Mouse (Mus musculus) right cerebral cortex, postnatal 14 days (tissue): ENCODE data around the gene Aspn.

Source experiments
- DNase-seq: peaks from one replicate; pipeline ENCODE4 v3.0.0; 2022

Aspn gene

DNA sequence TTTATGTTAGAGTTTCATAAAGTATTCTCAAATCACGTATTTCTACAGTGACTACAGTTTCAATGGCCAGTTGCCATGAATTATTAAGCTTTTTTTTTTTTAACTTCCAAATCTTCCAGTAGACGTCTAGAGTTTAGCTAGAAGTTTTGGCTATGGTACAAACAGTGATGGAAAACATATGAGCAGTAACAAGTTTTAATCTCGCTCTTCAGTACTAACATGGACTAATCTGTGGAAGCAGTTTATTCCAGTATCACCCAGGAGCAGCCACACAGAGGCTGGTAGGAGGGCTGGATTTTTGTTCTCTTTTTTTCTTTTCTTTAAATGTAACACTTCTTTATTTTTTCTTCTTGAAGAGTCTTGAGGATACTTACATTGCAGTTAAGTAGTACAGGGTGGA is at the start of gene Aspn:
Aspn (plus strand) TSS at position 165 of the 400 bp plus-strand sequence.
- DNase-seq = no peak

DNA sequence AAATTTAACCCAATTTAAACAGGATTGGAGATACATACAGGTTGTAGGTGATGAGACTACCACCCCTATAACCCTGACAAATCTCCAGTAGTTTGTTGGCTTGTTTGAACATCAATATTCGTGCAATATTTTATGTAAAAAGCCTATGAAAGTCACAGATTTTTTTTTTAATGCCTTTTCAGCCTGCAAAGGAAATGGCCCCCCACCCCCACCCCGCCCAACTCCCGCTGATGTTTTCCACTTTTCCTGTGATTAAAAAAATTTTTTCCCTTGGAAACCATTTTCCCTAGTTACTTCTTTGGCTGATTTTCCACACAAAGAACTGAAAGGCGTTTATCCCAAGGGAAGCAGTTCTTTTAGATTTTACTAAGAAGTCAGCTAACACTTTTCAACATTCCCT is 39.7 kb upstream of the Aspn start, which contains the start of gene Ecm2:
Ecm2 (plus strand) TSS at position 301 of the 400 bp plus-strand sequence.
- DNase-seq = no peak

DNA sequence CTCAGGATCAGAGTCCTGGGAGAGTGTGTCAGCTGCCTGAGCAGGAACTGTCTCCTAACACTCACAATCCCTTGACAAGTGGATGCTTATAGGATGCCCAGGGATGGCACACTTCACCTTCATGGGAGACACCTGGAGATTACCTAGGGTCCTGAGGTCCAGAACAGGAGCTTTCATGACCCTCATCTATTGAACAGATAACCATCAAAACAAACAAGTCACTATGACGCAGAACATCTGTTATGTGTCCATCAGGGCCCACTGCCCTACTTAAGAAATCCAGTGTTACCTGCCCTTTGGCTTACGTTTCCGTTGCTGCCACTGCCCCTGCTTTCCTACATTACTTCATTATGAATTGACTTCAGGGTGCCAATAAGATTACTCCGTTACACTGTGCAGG is 38.5 kb upstream of the Aspn start:
- no peak for DNase-seq

DNA sequence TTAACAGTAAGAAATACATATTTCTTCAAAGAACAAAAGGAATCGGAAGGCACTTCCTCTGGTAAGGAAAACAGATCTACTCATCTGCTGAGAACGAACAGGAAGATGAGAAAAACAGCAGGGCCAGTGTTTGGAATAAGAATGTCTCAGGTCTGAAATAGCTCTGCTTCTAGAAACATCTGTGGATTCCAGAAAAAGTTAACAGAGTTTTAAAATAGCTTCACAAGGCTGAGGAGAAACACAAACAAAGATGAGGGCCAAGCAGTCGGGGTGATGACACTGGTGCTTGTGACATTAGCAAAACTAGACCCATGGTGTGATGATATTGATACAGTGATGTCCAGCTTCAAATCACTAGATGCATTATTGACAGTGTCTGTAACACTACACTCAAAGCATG is 37.1 kb upstream of the Aspn start:
- no peak for DNase-seq

DNA sequence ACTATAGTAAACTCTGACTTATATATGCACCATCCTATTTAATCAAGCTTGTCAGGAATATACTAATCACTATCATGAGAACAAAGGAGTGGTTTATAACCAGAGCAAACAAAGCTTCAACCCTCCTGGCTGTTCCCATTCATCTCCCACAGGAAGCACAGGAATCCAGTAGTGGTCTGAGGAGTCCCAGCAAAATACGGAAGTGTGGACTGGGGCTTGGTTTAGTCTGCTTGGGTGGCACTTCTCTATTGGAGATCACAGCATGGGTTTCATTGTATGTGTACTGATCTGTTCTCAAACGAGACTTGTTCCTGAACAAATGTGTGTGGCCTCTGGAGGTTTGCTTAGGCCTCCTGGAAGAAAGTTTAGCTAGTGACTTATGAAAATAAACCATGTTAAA is 25.5 kb upstream of the Aspn start:
- DNase-seq = no peak

DNA sequence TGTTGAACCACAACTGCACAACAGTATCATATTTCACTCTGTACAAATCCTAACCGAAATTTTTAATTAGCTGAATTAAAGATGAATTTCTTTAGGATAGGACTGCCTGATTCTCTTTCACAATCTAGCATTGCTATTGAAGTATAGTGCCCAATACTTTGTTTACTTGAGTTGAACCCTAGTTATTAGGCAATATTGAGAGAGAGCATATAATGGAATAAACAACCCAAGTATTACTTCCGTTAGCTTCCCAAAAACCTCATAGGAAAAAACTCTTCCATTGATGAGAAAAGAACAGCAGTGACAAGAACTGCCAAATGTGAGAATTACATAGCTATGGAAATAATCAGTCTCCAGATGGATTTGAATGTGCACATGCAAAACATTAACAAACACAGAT is 18.0 kb upstream of the Aspn start:
- no peak for DNase-seq

DNA sequence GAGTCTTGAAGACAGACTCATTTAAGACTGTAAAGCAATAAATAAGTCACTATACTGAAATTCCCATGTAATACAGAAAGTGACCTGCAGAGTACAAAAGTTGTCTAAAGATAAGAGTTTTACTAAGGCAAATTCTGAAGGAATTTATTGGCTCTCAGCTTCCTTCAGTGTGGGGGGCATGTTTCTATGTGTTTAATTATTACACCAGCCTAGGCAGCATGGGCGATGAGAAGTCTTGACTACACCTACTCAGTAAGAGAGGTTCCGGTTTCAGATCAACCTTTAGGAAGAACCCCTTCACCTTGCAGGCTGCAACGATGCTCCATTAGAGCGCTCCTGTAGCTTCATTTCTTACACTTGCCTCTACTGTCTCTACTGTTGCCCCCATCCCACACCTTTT is 13.6 kb upstream of the Aspn start:
- DNase-seq = no peak

DNA sequence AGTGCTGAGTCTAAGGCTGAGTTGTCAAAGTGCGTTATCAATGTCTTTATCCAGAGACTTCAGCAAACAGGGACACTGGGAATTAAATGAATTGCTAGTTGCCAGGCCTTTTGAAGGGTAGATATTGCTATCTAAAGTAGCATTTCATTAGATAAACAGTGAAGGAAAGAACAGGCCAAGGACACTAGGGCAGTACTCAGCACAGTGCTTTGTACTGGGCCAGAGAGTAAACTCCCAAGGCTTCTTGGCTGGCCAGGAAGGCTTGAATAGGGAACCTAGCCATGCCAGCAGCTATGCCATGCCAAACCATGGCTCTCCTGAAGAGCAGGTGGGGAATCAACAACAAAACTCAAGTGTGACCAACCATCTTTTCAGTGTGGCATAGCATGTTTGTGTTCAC is 7.3 kb upstream of the Aspn start:
- no peak for DNase-seq

DNA sequence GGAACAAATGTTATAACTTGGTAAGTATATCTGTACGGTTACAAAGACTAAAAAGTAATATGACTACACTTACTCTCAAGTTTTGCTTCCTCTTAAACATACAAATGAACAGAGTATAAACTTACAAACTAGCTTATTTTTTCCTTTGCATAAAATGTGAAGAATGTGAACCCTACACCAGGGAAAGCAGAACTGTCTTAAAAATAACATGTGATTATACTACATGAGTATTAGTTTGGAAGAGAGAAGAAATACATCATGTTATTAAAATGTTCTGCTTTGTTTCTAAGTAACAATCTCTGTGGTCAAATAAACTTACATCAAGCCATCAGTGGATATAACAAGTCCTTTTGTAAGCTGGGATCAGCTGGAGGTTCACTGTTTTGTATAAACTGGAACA is 5.5 kb upstream of the Aspn start:
- no peak for DNase-seq

DNA sequence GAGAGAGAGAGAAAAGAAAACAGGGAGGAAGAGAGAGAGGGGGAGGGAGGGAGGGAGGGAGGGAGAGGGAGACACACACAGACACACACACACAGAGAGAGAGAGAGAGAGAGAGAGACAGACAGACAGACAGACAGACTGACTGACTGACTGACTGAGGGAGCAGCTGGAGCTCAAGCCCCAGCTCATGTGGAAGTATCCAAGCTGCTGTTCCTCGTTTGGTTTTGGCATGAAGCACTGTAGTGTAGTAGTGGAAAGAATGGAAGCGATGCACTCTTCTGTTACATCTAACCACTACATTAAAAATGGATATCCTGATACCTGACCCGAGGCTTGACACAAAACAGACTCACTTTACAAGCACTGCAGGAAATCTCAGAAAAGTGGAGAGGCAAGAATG is 1.4 kb downstream of the Aspn start:
- no peak for DNase-seq

DNA sequence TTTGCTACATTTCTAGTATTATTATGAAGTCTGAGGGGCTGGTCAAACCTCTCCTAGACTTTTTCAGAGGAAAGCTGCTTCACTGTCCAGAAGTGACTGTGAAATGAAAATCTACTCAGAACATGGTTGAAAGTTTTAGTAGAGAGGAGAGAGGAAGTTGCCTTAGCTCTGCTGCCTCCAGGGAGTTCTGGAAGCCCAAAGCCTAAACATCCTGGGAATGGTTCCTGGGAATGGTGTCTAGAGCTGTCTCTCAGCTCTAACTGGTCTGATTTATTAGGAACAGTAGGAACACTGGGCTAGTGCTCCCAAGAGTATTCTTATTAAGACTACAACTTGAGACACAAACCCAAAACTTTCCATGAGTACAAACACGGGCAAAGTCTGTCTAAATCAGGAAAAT is 2.3 kb downstream of the Aspn start:
- no peak for DNase-seq

DNA sequence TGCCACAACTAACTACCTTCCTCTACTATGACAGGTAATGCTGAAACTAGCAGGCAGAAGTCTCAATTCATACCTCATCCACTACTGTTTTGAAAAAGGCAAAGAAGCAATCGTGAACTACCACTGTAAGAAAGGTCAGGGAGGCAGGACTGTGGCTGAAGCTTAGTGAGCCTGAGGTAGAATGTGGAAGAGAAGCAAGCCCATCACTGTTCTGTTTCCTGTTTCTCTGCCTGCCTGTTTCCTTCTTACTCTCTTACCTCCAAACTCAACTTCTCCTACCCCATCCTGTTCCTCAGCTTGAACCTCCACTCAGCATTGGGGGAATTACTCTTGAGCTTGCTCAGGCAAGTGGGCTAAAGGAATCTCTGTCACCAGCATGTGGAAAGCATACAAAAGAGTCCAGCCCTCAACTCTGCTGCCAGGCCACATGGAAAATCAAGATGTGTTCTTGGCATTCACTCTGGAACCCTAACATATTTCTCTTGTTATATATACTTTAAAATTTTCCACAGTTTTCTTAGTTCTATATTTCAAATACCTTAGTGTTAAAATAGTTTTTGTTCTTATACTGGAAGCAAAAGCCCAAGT is 3.4 kb downstream of the Aspn start:
- DNase-seq = no peak

DNA sequence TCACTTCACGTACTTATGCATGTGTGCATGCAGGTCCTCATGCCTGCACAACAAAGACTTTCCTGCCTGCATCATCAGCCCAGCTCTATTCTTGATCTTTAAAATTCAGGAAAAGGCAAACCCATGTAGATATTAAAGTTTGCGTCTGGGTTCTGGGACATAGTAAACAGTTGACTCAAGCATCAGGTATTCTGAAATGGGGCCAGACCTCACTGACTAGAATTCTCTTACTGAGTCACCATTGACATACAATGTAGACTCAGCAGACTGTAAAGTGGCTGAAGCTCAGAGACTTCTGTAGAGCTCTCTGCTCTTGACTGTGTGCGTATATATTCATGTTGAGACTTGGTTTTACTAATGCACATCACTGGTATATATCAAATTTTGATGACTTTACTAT is 5.4 kb downstream of the Aspn start:
- no peak for DNase-seq

DNA sequence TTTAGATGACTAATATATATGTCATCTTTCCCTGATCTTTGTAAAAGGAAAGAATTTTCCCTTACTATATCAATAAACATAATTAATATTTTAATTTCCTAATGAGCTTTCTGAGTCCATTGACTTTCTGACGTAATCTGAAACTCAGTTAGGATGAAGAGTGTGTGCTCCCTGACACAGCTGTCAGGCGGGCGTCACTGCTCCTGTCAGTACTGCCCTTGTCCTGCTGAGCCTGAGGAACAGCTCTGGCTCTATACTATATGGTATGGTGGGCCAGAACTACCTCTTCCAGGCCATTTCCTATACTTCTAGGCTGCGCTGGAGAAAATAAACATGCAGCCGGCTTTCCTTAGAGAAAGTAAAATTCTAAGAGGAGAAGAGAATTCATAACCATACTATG is 10.3 kb downstream of the Aspn start:
- no peak for DNase-seq

DNA sequence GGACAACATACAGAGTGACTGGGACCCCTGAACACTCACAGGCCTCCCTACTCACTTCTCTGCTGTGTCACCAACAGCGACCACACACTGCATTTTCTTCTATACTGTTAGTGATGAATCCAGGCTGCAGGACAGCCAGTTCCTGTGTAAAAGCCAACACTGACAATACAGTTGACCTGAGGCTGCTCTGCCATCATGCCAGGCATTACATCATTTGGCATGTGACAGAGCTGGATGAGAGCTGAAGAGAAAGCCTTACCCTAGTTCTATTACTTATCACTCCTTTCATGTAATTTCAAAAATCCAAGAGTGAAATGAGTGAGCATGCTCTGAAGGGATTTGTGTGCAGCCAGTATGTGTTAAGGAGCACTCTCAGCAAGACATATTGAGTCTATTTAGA is 12.0 kb downstream of the Aspn start:
- no peak for DNase-seq

DNA sequence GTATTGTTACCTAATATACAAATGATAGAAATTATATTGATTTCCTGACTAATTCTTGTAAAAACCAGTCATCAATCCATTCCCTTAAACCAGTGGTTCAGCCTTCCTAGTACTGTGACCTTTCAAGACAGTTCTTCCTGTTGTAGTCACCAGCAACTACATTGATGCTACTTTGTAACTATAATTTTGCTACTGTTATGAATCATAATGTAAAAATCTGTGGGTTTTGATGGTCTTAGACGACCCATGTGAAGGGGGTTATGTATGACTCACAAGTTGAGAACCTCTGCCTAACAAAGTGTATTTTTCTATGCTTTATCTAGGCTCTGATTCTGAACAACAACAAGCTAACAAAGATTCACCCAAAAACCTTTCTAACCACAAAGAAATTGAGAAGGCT is 12.7 kb downstream of the Aspn start:
- DNase-seq = no peak

DNA sequence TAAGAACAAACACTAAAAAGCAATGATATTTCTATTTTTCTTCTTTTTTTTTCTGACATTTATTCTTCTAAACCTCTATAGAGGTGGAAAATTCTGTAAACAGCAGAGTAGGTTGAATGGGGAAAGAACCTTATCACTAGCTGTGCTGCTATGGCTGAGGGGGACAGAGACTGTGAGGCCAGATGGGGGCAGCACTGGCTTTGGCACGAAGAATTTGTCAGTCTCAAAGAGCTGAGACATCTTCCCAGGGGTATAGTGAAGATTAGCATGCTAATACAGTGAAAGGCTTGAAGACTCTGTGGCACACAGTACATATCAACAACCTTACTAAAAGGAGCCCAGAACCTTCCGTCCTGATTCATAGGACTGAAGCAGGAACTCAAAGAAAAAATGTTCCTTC is 14.9 kb downstream of the Aspn start:
- no peak for DNase-seq

DNA sequence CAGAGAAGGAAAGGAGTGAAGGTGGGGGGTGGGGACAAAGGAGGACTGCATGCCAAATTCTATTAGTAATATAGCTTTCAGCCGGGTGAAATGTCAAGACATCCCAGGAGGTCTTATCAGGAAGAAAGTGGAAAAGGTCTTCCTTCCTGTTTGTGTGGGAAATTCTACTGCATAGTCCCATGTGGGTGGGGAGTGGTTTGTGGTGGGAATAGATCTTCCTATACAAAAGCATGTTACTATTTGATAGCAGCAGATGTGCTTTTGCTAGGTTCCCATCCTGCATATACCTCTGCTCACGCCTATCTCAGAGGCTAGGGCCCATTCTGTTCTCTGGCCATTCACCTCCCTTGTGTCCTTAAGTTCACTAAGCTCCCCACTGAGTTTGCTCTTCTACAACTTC is 16.6 kb downstream of the Aspn start:
- DNase-seq = no peak

DNA sequence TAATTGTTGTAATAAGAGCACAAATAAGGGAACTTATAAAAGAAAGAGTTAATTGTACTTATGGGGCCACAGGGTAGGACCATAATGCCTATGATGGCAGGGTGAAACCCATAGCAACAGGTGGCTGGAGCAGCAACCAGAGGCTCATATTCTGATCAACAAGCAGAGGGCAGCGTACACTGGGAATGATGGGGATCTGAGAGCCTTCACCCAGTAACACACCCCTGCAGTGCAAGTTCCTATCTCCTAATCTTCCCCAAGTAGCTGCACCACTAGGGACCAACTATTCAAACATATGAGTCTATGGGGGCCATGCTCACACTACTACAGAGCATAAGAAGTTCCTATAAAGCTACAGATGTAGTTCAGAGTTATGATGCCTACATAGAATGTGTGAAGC is 20.1 kb downstream of the Aspn start:
- DNase-seq = no peak

DNA sequence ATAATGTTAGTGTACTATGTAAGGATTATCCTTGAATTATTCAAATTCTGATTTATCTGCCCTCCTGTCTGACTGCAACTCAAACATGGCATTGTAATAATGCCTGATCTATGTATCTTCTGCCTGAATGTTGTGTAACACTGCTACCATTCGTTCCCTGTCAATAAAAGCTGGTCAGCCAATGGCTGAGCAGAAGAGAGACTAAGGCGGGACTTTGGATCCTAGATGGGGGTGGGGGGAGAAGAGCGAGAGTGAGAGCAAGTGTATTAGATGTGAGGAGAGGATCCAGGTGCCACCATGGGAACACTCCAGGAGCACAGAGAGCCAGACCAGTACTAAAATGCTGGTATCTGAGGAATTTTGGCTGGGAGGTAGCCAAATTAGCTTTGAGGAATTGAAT is 26.1 kb downstream of the Aspn start:
- DNase-seq = no peak

DNA sequence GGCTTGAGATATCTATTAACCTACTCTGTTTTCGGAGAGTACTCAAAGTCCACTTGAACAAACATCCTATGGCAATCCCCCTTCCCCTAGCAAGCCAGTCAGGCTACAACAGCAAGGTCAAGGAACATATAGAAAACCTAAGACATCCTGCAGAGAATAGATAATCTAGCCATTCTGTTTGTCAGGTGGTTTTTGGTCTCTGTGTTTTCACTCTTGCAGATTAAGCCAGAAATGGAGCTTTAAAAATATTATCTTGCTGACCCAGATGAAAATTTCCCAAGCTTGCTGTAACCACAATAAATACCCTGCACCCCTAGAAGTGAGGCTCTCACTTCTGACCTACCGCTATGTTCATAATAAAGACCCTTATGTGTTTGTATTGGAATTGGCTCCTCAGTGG is 27.2 kb downstream of the Aspn start:
- DNase-seq = no peak

DNA sequence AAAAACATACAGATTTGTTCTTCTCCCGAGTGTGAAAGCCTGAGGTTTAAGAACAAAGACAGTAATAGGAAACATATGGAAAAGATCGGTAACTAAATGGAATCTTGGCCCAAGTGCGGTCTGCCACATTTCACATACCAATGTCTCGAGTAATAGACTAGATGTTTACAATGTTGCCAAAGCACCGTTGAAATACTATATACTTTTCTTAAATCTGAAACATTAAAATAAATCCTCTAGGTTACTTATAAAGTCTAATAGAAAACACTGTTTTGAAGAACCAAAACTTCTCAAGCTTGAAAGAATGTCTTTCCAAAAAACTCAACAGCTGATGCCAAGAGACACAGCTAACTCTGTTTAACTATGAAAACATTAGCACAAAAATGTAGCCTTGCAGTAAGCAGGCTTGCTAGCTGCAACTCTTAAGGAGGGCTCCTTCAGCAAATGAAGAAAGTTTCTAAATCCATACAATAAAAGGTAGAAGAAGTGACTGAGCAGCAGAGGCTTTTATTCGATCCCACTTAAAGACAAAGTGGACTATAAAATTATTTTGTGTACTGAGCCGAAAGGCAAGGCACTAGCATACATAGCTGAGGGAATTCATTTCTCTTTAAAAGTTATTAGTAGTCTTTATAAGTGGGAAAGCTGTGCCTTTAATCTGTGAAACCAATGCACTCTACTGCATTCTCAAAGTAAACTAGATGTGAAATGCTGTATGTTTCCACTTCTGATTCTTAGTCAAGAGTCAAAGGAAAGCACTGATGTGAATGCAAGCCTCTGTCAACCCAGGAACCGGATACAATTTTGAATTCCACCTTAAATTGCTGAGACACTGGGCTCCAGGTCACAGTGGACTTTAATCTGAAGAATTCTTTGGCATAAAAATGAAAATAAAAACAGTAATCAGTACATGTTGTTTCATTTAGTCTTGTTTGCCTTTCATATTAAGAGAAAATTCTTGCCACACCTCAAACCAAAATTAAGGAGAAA is 37.6 kb downstream of the Aspn start, which contains the start of gene Omd:
Omd (plus strand) TSS at position 922 of the 990 bp plus-strand sequence.
- no peak for DNase-seq

DNA sequence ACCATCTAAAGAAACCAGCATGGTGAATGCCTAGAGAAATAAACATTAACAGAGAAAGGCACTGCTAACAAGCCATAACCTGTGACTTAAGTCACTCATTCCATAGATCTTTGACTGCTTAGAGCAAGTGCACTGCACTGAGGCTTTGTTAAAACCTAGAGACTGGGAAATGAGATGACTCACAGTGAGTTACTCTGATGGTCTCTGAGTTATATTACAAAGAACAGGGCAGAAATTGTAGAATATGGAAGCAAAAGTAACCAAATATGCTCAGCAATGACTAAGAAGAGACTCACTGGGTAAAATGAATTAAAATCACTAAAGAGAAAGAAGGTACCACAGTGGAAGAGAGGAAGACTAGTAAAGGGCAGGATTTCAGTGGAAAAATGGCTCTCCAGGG is 39.6 kb downstream of the Aspn start:
- DNase-seq = no peak

DNA sequence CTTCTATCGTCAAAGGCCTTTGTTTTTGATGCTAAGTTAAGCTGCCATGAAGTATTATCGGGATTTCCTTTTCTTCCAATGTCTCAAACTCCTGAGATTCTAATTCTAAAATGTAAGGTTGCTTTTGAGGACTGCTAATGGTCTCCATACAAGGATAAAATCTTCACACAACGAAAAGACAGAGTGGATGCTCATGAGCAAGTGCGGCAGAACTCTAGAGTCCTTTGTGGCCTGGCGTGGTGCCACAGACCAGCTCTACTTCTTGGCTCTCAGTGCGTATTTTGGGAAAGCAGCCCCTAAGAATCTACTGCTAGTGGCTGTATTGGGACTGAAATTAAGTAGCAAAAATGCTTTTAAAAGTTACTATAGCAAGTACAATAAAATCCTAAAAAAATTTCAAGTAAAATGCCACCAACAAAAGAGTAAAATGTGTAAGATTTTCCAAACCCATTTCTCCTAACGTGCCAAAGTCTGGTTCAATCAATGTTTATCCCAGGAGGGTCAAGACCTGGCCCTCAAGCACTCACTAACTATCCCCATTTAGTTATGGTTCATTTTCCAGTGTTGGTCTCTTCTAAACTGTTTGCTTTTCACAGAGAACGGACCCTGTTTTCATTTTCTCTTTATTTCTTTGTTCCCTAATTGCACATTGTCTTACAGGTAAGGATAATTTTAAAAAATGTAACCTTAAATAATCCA is 40.2 kb downstream of the Aspn start:
- no peak for DNase-seq
